Mouse (Mus musculus) kidney, adult 8-10 months (tissue): ENCODE measurements around the gene Chaf1a.
"Not testable (repeated sequence)": the region's sequence is repeated elsewhere in the genome, so short reads cannot be mapped to it uniquely, and the experiment has no call there.

Source experiments
- DNase-seq, 2 experiments: peaks; one replicate each; pipeline ENCODE4 v3.0.0; 2022

Gene Chaf1a

DNA sequence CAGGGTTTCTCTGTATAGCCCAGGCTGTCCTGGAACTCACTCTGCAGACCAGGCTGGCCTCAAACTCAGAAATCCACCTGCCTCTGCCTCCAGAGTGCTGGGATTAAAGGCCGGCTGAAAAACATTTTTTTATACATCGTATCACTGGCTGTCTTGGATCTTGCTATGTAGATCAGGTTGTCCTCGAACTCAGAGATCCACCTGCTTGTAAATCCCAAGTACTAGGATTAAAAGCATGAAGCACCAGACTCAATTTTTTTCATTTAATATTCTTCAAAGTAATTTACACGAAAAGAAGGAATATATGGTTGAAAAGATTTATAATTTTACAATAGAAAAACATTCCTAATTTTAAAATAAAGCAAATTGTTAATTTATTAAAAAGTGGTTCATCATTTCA is 894 bp upstream of the Chaf1a start:
- DNase-seq, result no peak

DNA sequence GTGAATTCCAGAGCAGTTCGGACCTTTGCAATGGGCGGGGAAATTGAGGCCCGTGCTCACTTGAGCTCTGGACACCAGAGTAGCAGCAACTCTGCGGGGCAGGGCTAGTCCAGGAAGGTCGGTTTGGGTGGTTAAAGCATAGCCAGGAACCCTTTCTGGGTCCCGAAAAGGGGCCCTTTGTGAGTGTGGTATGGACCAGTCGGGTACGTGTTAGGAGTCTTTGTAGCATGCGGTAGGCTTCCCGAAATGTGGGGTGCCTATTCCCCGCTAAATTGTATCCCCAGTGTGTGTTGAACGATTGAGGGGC is 571 bp downstream of the Chaf1a start:
- no peak for DNase-seq

DNA sequence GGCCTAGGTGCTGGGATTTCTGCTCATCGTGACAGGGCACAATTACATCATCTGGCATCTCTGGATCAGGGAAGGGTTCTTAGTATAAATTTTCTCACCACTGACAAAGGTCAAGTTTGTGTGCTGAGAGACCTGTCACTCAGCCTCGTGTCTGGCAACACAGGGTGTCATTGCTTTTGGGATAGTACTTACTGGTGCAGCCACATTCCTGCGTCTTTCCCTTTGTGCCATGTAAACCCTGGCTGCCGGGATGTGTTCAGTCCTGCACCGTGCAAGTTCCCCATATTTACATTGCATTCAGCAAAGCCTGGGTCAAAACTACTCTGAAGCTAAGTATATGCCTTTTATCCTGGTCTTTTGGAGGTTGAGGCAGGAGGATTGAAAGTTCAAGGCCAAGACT is 11.1 kb downstream of the Chaf1a start:
- DNase-seq, result no peak

DNA sequence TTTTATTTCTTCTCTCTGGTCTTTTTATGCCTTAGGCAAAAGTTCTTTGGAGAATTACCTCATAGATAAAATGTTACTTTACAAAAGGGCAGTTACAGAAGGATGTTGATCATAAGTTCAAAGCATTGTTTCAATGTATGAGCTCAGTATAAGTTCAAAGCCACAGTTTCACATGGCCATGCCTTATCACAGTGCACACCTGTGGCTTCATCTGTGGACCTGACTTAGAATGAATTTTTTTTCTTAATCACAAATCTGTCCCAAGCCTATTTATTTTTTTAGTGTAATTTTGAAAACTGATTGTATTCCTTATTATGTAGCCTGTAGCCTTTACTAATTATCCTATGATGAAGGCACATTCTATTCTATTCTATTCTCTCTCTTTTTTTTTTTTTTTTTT is 14.7 kb downstream of the Chaf1a start:
- DNase-seq, result no peak

DNA sequence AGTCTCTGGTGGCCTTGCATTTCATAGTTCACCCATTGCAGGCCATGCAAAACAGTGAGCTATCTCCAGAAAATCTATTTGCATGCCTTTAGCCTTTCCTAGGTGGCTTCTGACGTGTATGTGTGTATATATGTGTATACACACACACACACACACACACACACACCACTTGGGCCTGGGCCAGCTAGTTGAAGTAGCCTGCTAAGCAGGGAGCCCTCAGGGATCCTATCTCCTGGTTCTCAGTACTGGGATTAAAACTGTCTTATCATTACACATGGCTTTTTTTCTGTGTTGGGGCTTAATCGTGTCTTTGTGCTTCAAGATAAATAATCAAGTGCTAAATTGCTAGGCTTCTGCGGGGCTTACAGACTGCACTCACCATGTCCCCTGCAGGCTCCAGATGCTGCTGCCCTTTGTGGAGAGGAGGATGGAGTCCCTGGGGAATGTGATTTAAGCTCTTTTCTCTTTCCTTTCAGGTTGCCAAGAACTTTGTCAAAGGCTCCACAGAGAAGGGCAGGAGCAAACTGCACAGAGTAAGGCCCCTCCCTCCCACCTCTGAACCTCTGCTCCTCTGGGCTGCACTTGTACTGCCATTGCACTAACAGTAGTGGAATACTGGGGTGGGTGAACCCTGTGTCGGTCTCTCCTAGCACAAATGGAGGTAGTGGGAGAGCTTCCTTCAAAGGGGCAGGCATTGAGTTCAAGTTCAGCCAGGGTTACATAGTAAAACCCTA is 15.9 kb downstream of the Chaf1a start:
- no peak for DNase-seq

DNA sequence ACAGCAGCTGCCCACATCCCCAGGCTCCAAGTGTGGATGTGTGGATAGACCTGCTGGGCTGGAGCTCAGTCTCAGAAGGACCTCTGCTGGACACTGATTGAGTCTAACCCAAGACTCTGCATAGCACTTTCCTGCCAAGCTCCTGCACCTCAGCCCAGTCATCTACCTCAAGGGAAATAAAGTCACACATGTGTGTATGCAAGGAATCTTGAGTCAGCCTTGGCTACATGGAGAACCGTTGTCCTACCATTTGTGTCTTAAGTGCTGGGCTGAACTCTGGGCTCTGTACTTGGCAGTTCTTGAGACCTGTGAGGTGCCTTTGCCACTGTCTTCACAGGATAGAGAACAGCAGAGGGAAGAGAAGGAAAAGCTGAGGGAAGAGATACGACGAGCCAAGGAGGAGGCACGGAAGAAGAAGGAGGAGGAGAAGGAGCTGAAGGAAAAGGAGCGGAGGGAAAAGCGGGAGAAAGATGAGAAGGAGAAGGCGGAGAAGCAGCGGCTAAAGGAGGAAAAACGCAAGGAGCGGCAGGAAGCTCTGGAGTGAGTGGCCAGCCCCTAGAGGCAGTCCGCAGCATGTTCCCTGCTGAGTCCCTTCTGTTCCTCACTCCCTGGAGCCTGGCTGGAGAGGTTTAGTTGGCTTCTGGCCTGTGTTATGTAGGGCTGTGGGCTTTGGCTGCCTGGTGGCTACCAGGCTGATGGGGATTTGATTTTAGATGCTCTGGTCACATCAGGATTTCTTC is 17.3 kb downstream of the Chaf1a start:
- no peak for DNase-seq

DNA sequence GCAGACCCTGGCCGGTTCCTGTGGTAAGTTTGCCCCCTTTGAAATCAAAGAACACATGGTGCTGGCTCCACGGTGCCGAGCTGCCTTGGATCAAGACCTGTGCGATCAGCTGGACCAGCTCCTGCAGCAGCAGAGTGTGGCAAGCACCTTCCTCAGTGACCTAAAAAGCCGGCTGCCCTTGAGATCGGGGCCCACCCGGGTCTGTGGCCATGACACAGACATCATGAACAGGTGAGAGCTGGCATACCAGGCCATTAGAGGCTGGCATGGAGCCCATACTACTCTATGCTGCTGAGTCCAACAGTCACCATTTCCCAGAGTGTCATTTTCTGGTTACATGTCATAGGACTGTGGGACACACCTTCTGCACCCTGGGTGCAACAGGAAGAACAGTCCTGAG is 21.8 kb downstream of the Chaf1a start:
- no peak for DNase-seq

DNA sequence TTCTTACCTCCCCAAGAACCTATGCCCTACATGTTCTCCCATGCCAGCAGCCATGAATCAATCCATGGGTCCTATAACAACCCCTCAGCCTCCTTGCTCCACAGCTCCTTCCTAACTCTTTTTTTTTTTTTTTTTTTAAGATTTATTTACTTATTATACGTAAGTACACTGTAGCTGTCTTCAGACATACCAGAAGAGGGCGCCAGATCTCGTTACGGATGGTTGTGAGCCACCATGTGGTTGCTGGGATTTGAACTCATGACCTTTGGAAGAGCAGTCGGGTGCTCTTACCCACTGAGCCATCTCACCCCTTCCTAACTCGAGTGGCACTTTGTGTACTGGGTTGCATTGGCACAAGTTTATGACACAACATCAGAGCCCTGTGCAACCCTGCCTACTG is 25.5 kb downstream of the Chaf1a start:
- DNase-seq, result not testable (repeated sequence)

DNA sequence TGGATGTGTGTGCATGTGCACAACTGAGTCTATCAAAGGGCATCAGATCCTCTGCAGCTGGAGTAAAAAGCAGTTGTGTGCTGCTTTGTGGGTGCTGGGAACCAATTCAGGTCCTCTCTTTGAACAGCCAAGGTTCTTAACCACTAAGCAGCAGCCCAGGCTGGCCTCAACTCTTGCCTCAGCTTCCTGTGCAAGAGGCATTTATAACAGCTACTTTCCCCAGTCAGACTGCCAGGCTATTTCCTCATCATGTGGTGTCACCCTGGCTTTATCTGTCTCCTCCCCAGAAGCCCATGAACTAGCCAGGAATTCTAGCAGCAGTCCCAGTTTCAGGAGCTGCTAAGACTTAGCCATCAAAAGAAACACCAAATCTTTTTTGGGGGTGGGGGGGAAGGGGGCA is 26.2 kb downstream of the Chaf1a start:
- DNase-seq, result no peak

DNA sequence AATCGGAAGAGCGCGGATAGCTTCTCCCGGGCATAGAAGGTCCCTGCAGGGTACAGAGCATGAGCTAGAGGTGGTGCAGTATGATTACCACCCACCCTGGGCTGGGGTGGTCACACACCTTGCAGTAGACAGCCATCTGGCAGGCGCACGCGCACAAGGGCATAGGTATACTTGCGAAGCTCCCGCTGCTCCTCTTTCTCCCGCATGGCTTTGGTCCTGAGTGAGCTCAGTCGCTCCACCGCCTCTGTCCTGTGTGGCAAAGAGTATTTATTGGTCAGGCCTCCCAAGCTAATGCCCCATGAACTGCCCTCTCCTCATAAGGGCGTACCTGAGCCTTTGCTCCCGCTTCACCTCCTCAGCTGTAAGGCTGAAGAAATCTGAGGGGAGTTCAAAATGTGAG is 28.8 kb downstream of the Chaf1a start:
- no peak for DNase-seq

DNA sequence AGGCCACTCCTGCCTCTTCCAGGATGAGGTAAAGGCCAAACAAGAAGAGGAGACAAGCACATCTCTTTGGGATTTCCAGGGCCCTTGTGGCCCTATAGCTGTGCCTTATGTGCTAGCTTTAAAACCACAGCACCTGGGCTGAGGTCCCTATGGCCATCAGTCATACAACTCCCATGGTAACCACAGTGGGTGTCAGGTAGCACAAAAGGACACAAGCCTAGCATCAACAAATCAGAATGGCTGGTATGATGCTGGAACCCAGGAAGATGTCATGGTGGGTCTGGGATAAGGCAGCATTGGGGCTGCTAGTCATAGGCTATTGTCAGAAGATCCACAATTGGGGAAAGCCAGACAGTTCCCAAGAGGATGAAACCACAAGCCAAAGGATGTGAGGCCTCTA is 30.9 kb downstream of the Chaf1a start:
- DNase-seq, result no peak

DNA sequence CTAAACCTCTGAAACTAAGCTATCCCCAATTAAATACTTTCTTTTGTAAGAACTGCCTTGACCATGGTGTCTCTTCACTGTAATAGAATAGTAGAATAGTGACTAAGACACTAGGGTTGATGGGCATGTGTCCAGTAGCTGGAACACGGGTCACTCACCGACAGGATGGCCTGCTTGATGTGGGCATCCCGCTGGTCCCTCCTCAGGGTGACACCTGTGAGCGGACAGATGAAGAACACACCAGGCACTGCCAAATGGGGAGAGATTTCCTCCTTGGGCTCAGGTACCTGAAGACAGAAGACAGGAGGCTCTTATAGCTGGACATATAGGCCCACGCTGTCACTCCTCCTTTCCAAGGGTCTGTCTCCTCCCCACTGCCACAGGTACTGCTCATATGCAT is 32.0 kb downstream of the Chaf1a start:
- no peak for DNase-seq

DNA sequence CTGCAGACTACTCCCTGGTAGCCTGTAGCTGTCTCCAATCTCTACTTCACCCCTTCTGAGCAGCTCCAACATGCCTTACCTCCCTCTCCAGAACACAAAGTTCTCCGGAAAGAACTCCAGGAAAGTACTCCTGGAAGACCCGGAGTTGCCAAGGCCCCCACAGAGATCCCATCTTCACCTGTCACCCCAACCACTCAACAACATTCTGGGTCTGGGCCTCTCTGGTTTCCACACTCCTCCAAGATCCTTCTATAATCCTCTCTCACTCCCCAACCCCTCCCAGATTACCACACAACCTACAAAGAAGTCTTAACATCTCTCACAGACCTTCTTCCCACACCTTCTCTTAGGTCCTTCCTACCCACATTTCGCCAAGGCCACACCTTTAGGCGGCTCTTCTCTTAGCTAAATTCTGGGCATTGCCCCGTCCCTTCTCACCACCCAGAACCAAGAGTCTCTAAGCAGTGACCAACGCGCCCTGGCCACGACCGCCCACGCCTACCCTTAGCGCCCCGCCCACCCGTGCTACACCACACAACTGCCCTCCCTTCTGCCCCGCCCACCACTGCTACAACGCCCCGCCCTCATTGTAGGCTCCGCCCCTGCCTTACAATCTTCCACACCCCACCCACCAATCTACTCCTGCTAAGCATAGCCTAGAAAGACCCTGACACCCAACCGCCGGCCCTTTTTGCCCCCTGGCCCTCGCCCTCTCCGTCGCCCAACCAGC is 34.0 kb downstream of the Chaf1a start:
- peak; percentile 85 to 91 for DNase-seq

DNA sequence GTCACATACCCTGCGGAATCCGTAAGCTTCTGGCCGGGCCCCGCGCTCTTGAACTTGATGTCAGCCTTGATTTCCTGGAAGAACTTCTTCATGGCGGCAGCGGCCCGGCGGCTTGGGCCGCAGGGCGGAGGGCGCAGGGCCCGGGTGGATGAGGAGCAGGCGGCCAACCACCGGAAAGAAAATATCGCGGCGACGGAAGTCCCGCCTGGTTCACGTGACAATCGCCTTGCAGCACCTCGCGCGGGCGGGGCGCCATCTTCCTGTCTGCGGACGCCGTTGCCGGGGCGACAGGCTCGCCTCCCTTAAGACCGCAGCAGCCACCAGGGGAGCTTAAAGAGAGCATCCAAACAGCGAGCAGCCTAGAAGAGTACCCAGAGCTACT is 34.6 kb downstream of the Chaf1a start, which contains the start of gene Ubxn6:
TSS of gene Ubxn6 (minus strand) at position 202 of the 382 bp plus-strand sequence.
- peak; percentile 96 to 97 for DNase-seq

DNA sequence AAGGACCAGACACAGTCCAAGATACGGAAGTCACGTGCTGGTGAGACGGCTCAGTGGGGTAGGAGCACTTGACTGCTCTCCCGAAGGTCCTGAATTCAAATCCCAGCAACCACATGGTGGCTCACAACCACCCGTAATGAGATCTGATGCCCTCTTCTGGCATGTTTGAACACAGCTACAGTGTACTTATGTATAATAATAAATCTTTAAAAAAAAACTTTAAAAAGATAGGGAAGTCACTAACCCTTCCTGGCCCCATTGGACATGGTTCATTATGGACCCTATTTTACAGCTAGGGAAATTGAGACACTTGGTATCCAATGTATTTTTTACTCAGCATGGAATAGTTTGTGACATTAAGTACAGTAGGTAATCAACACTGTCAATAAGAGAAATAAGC is 37.3 kb downstream of the Chaf1a start:
- no peak for DNase-seq

DNA sequence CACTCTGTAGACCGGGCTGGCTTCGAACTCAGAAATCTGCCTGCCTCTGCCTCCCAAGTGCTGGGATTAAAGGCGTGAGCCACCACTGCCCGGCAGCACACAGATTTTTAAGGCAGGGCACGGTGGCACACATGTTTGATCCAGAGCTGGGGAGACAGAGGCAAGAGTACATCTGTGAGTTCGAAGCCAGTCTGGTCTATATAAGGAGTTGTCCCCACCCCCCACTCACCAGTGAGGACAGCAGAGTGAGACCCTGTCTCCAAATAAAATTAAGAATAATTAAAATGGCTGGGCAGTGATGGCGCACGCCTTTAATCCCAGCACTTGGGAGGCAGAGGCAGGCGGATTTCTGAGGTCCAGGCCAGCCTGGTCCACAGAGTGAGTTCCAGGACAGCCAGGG is 38.1 kb downstream of the Chaf1a start:
- peak; percentile 23 to 52 for DNase-seq

DNA sequence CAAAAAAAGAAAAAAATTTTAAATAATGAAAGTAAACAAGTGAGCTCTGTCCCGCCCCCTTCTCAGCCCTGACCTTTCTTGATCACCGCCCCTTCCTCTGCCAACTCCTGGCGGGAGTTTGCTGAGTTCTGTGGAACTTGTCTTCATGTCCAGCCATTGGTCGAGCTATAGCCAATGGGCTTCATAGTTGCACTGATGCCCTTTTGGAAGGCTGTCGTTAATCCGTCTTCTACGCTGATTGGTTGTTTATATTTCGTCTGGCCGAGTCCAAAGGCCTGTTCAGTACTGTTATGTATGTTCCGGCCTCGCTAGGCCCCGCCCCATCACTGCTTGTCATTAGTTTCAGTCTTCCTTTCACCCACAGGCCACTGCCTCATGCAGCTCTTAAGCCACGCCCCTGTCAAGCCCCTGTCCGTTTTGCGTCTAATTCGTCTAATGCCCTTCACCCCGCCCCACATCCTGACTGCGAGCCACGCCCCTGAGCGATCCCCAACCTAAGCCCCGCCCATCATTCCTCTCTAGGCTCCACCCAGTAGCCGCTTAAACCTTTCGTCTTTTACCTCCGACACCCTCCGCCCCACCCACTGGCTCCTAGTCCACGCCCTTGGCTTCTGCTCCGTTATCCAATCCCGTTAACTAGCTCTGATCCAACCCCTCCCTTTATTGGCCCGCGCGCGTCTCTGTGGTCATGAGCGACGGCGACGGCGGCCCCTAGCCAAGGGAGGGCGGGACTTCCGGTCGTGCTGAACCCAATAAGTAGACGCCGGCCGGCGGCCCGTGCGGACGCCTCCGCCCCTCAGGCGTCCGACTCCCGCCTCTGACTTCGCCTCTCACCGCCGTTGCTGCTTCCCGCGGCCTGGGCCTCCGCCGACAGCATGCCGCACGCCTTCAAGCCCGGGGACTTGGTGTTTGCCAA is 38.9 kb downstream of the Chaf1a start, which contains the start of gene Hdgfl2:
TSS of gene Hdgfl2 (plus strand) at position 755 of the 916 bp plus-strand sequence.
- peak; percentile 100 for DNase-seq

DNA sequence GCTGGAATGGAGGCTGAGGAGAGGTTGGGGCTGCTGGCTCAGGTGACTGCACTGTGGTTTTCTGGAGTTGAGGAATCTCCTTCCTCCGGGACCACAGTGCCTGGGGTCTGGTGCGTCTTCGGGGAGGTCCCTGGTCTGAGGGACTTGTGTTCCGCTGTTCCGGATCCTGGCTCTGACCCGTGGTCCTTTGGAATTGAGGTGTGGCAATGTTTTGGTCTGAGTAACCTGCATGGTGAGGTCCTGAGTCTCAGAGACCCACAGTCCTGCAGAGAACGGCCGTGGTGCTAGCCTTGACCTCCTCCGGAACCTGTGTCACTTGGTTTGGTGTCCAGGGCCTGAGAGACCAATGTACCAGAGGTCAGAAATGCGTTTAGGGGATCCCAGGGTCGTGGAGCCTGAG is 39.7 kb downstream of the Chaf1a start:
- DNase-seq, result peak; percentile 23 to 30

DNA sequence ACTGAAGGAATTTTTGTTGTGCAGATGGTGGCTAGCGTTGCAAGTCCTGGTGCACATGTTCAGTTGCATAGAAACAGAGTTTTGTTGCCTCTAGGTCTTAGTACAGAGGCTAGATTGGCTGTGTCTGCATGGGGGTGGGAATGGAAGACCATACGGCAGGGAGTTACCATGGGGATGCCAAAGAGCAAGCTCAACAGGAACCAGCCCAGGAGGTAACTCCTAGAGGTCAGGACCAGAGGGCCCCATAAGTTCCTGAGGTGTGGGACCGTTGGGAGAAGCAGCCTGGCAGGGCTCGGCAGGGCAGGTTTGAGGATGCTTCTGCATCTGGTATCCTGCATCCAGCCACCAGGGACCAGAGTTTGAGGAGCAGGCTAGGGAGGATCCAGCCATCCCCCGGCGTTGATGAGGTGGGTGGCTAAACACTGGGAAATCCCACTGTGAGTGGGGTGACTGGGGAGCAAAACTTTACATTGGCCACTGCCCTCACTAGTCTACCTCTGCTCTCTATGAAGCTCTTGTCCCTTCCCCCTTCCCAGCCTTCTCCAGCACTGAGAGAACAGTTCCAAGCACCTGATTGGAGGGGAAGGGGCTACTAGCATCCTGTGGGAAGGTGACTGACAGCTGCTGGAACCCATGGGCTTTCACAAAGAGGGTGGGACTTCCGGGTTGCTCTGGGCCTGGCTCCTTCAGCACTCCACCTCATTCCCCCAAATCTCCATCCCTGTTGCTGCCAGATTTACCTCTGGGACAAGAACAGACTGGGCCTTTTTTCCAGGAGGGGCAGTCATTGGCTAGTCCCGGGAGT is 40.7 kb downstream of the Chaf1a start:
- DNase-seq, result no peak

DNA sequence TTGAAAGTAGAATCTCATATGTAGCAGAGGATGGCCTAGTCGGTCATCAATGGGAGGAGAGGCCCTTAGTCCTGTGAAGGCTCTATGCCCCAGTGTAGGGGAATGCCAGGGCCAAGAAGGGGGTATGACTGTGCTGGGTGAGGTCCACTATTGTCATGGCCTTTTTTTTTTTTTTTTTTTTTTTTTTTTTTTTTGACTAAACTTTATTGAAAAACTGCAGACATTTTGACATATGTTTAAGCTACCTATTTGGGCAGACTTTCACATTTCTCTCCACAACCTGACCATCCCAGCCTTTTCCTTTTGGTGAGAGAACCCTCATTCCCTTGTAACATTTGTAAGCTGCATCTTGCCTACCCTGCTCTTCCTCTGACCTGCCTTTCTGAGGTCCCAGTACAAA is 52.1 kb downstream of the Chaf1a start:
- DNase-seq, result no peak

DNA sequence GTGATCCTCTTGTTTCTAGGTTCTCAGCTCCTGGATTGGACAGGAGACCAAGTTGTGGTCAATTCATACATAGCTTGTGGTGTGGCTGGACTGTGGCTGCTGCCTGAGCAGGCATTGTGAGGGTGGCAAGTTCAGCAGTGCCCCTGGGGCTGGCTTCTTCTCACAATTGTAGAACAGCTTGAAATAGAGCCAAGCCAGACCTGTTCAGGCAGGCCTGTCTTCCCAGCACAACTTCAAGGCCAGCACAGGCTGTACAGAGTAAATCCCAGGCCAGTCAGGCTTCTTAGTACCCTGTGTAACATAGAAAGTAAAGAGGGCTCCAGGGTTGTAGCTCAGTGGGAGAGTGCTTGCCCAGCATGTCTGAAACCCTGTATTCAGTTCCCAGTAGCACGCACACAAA is 52.6 kb downstream of the Chaf1a start:
- no peak for DNase-seq

DNA sequence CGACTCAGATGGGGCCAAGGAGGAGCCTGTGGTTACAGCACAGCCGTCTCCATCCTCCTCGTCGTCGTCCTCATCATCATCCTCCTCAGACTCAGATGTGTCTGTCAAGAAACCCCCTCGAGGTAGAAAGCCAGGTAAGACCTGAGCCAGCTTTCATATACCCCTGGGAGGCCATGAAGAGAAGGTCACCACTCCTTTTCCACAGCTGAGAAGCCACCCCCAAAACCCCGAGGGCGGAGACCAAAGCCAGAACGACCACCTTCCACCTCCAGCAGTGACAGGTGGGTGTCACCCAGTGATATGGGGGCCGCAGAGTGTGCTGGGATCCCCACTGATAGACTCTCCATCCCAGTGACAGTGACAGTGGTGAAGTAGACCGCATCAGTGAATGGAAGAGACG is 56.6 kb downstream of the Chaf1a start:
- DNase-seq, result no peak
